Mouse (Mus musculus): ENCODE results near the gene Olfr733. TPM values are rescaled to one million over a fixed set of nuclear protein-coding genes. Genes with fewer than 3 reads are reported as not detected.

Gene Olfr733
- polyA plus RNA-seq (2015; fragmentation: Nextera tagmentation; extraction: Ambion mirVana), result not detected in 2 replicates

DNA sequence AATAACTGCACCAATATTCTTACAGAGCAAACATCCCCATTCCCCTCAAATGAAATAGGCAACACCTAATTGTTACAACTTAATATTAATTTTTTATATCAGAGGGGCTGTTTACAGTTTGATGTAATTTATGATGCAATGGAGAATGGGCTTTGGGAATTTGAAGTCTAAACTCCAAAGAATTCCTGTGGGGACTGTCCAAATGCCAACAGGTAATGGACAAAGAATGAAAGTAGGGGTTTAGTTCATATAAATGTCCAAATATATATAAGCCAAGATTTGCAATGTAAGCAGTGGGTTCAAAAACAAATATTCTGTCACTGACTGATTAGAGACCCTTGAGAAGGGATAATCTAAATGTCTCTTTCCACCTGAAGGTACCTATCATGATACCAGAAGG lies at the start of gene Olfr733:
Olfr733 (minus strand) TSS at position 101 of the 400 bp plus-strand sequence.
- H3K4me2 ChIP-seq, result no peak within 1 kb of the TSS
- ATAC-seq (ENCODE audit: insufficient number of reproducible peaks, low FRiP score, low TSS enrichment, low read depth), result no peak
- no peak within 1 kb of the TSS for H3K27ac ChIP-seq
- no peaks in the 10 kb centered on the region for H3K9me3 ChIP-seq
- H3K36me3 ChIP-seq, result no peaks in the 10 kb centered on the region
- H3K4me3 ChIP-seq, result no peak within 1 kb of the TSS
- H3K9ac ChIP-seq, result no peak within 1 kb of the TSS
- H3K27me3 ChIP-seq, result no peaks in the 10 kb centered on the region
- no peaks in the 10 kb centered on the region for H3K4me1 ChIP-seq

DNA sequence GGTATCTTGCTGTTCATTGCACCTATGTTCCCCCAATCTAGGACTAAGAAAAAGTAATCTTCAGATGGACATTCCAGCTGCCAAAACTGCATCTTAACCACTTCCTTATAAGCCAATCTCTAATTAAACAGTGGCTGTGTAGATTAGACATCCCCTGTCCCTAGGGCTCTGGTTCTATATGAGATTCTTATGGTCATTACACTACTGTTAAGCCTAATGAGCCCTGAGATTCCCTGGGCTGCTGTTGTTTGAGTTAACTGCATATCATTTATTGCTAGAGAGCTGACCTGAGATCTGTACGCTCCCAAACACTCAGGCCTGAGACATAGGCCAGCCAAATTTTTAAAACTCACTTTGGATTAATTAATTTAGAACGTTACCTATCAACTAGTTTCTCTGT lies 47.5 kb upstream of the Olfr733 start, which contains the start of gene Olfr735:
Olfr735 (minus strand) TSS at position 77 of the 400 bp plus-strand sequence.
- Histone ChIP-seq H3K36me3 (no peaks in the 10 kb centered on the region), H3K9ac (no peak within 1 kb of the TSS), H3K27ac (no peak within 1 kb of the TSS), H3K4me2 (no peak within 1 kb of the TSS), H3K4me1 (no peaks in the 10 kb centered on the region), H3K9me3 (no peaks in the 10 kb centered on the region), H3K27me3 (no peaks in the 10 kb centered on the region), H3K4me3 (no peak within 1 kb of the TSS)
- ATAC-seq (ENCODE audit: insufficient number of reproducible peaks, low FRiP score, low TSS enrichment, low read depth), result no peak
- WGBS, result 84% methylated on average over 2 of the region's 2 CpGs

DNA sequence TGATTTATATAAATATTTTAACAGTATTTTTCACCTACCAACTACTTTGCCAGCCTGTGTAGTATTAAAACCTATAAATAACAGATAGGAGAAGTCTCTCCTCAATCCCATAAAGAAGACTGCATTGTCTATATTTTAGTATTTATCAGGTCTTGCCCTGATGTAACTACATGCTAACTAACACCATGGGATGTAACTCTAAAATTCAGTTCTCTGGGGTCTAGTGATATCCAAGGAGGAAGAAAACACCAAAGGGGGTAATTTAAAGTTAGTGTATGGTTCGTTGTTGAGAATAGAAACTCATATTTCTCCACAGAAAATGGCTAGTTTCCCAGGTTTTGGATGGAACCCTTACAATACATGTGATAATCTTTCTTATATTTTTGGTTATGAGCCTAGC lies 25.3 kb upstream of the Olfr733 start, which contains the start of gene Olfr734:
Olfr734 (minus strand) TSS at position 101 of the 400 bp plus-strand sequence.
- Histone ChIP-seq H3K27me3 (no peaks in the 10 kb centered on the region), H3K4me2 (no peak within 1 kb of the TSS), H3K36me3 (no peaks in the 10 kb centered on the region), H3K9me3 (no peaks in the 10 kb centered on the region), H3K27ac (no peak within 1 kb of the TSS), H3K9ac (no peak within 1 kb of the TSS), H3K4me3 (no peak within 1 kb of the TSS), H3K4me1 (no peaks in the 10 kb centered on the region)
- 53% methylated on average over 1 of the region's 1 CpGs for WGBS
- ATAC-seq (ENCODE audit: insufficient number of reproducible peaks, low FRiP score, low TSS enrichment, low read depth), result no peak

DNA sequence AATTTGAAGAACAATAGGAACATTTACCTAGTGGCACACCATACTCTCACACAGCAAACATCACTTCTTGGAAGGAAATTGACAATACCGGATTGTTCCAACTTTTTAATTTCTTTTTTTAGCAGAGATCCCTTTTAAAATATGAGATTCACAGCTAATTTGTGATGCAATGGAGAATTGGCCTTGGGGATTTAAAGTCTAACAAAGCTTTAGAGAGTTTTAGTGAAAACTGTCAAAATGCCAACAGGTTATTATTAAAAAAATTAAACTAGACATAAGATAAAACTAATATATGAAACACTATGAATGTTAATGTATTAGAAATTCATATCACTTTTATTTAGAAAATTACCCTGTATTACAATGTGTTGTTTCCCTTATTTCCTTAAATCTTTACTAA lies 17.2 kb downstream of the Olfr733 start, which contains the start of gene Olfr732:
Olfr732 (minus strand) TSS at position 101 of the 400 bp plus-strand sequence.
- Histone ChIP-seq H3K4me3 (no peak within 1 kb of the TSS), H3K4me1 (no peaks in the 10 kb centered on the region), H3K9ac (no peak within 1 kb of the TSS), H3K27ac (no peak within 1 kb of the TSS), H3K36me3 (no peaks in the 10 kb centered on the region), H3K9me3 (no peaks in the 10 kb centered on the region), H3K27me3 (no peaks in the 10 kb centered on the region), H3K4me2 (no peak within 1 kb of the TSS)
- WGBS, result 94% methylated on average over 1 of the region's 1 CpGs
- ATAC-seq (ENCODE audit: insufficient number of reproducible peaks, low FRiP score, low TSS enrichment, low read depth), result no peak

Other genes with a start within 250 kb of the Olfr733 start
- gene Olfr726, start 210.6 kb downstream of the Olfr733 start, polyA plus RNA-seq (2015; fragmentation: Nextera tagmentation; extraction: Ambion mirVana), result not detected in 2 replicates
- gene Olfr727, start 178.3 kb downstream of the Olfr733 start, polyA plus RNA-seq (2015; fragmentation: Nextera tagmentation; extraction: Ambion mirVana), result not detected in 2 replicates
- gene Olfr728, start 158.8 kb downstream of the Olfr733 start, polyA plus RNA-seq (2015; fragmentation: Nextera tagmentation; extraction: Ambion mirVana), result not detected in 2 replicates
- not detected in 2 replicates for gene Olfr729, start 148.6 kb downstream of the Olfr733 start, polyA plus RNA-seq (2015; fragmentation: Nextera tagmentation; extraction: Ambion mirVana)
- gene Olfr730, start 113.3 kb downstream of the Olfr733 start, polyA plus RNA-seq (2015; fragmentation: Nextera tagmentation; extraction: Ambion mirVana), result not detected in 2 replicates
- gene Olfr731, start 59.7 kb downstream of the Olfr733 start, polyA plus RNA-seq (2015; fragmentation: Nextera tagmentation; extraction: Ambion mirVana), result not detected in 2 replicates
- not detected in 2 replicates for gene Olfr732, start 17.3 kb downstream of the Olfr733 start, polyA plus RNA-seq (2015; fragmentation: Nextera tagmentation; extraction: Ambion mirVana)
- not detected in 2 replicates for gene Olfr734, start 25.2 kb upstream of the Olfr733 start, polyA plus RNA-seq (2015; fragmentation: Nextera tagmentation; extraction: Ambion mirVana)
- gene Olfr735, start 47.4 kb upstream of the Olfr733 start, polyA plus RNA-seq (2015; fragmentation: Nextera tagmentation; extraction: Ambion mirVana), result not detected in 2 replicates
- not detected in 2 replicates for gene Tlr11, start 56.4 kb upstream of the Olfr733 start, polyA plus RNA-seq (2015; fragmentation: Nextera tagmentation; extraction: Ambion mirVana)
- gene Olfr736, start 79.6 kb upstream of the Olfr733 start, polyA plus RNA-seq (2015; fragmentation: Nextera tagmentation; extraction: Ambion mirVana), result not detected in 2 replicates
- not detected in 2 replicates for gene Olfr738, start 106.0 kb upstream of the Olfr733 start, polyA plus RNA-seq (2015; fragmentation: Nextera tagmentation; extraction: Ambion mirVana)
- not detected in 2 replicates for gene Olfr739, start 117.1 kb upstream of the Olfr733 start, polyA plus RNA-seq (2015; fragmentation: Nextera tagmentation; extraction: Ambion mirVana)
- gene Olfr740, start 144.0 kb upstream of the Olfr733 start, polyA plus RNA-seq (2015; fragmentation: Nextera tagmentation; extraction: Ambion mirVana), result not detected in 2 replicates
- gene Olfr741, start 171.2 kb upstream of the Olfr733 start, polyA plus RNA-seq (2015; fragmentation: Nextera tagmentation; extraction: Ambion mirVana), result not detected in 2 replicates
- not detected in 2 replicates for gene Olfr742, start 202.1 kb upstream of the Olfr733 start, polyA plus RNA-seq (2015; fragmentation: Nextera tagmentation; extraction: Ambion mirVana)
- not detected in 2 replicates for gene Olfr743, start 220.3 kb upstream of the Olfr733 start, polyA plus RNA-seq (2015; fragmentation: Nextera tagmentation; extraction: Ambion mirVana)